Mouse (Mus musculus): ENCODE results near the gene Ano4. TPM values are rescaled to one million over a fixed set of nuclear protein-coding genes. Genes with fewer than 3 reads are reported as not detected.

Gene Ano4
- polyA plus RNA-seq (2015; fragmentation: Nextera tagmentation; extraction: Ambion mirVana), result 0.47 and 0.48 TPM in 2 replicates

DNA sequence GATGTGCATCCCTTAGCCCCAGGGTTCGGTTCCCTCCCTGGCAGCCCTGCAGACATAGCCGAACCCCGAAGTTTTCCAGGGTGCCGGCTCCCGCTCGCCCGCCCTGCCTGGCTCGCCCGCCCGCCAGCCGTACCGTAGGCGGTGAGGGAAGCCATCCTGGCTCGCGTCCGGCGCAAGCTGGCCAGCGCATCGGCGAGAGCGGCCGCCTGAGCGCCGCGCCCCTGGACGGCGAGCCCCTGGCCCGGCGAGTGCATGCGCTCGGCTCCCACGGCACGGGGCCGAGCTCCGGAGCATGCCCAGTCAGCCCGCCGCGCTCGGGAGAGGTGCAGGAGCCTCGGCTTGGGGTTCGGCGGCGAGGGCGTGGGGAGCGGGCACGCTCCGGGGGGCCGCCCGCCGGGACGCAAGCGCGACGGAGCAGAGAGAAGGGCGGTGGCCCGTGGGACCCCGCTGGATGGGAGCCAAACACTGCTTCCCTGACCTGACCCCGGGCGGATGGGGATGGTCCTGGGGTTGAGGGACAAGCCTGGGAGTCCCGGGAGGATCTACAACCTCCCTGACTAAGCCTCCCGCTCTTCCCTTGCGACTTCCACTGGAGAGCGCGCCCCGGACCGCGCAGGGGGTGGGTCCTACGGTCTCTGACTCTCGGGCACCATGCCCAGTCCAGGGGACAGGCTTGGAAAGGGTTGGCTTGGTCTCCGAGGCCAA is at the start of gene Ano4:
Gene Ano4, minus strand, starts transcription at position 272 of the 705 bp plus-strand sequence.
- Histone ChIP-seq H3K36me3 (no peaks in the 10 kb centered on the region), H3K27ac (no peak within 1 kb of the TSS), H3K4me3 (replicated peaks) (peak within 1 kb of the TSS; percentile 50), H3K9ac (peak within 1 kb of the TSS; percentile 50), H3K4me1 (replicated peaks) (peaks cover 3% of the 10 kb centered on the region; the same call in 1 of the 2 replicates), H3K27me3 (replicated peaks) (peaks cover 26% of the 10 kb centered on the region), H3K4me2 (replicated peaks) (peak within 1 kb of the TSS; percentile 97), H3K9me3 (no peaks in the 10 kb centered on the region)
- WGBS, result under 1% methylated on average over 70 of the region's 70 CpGs
- peak; percentile 76 for ATAC-seq

GRCm38 (mm10) chr10:89392687-89393086 is 48.1 kb upstream of the Ano4 start:
- Histone ChIP-seq H3K27ac (no peak overlapping the region), H3K9ac (no peak overlapping the region), H3K4me3 (replicated peaks) (no peak overlapping the region), H3K9me3 (no peaks in the 10 kb centered on the region), H3K27me3 (replicated peaks) (no peaks in the 10 kb centered on the region), H3K36me3 (no peaks in the 10 kb centered on the region), H3K4me1 (replicated peaks) (no peaks in the 10 kb centered on the region), H3K4me2 (replicated peaks) (no peak overlapping the region)
- WGBS, result 57% methylated on average over 4 of the region's 4 CpGs
- ATAC-seq, result no peak

DNA sequence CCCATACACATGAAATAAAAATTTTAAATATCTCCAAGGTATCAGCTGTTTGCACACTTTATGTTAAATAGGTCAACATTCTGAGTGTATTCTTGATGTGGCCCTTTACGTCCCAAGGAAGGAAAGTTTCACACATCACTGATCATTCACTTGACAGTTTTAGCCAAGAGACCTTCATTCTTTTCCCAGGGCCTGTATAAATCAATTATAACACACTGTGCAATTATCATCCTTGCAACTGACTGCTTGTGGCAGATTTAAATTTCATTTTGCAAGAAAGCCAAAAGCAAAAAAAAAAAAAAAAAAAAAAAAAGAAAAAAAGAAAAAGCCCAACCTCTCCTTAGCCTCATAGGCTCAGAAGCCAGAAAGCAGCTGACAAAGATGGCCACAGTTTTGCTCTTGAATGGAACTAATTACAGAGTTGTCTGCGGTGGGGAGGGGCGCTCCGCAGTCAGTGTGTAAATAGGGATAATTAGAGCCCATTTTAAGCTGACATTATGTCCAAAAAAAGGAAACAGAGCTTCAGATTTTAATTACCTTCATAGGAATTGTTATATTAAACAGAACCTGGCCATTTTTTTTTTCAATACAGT is 47.1 kb upstream of the Ano4 start:
- H3K4me1 ChIP-seq (replicated peaks), result no peaks in the 10 kb centered on the region
- H3K4me2 ChIP-seq (replicated peaks), result no peak overlapping the region
- H3K27ac ChIP-seq, result no peak overlapping the region
- 83% methylated on average over 4 of the region's 4 CpGs for WGBS
- no peaks in the 10 kb centered on the region for H3K27me3 ChIP-seq (replicated peaks)
- ATAC-seq, result no peak
- no peaks in the 10 kb centered on the region for H3K36me3 ChIP-seq
- H3K4me3 ChIP-seq (replicated peaks), result no peak overlapping the region
- no peak overlapping the region for H3K9ac ChIP-seq
- H3K9me3 ChIP-seq, result no peaks in the 10 kb centered on the region

DNA sequence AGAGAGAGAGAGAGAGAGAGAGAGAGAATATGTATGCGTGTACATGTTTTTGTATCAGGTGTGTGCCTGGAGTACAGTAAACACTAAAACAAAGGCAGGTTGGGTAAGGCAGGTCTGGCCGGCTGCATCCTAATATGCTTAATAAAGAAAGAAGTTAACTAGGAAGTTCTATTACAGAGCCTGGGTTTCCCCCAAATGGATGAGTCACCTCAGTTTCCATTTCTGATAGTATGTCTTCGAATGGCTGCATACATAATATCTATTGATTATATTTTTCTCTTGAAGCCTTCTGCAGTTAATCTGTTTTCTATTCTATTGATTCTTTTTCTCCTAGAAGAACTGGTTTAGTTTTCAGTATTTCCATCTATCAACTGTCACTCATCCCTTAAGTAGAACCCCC is 41.9 kb upstream of the Ano4 start:
- H3K9me3 ChIP-seq, result no peaks in the 10 kb centered on the region
- H3K4me1 ChIP-seq (replicated peaks), result no peaks in the 10 kb centered on the region
- H3K36me3 ChIP-seq, result no peaks in the 10 kb centered on the region
- no peak overlapping the region for H3K4me3 ChIP-seq (replicated peaks)
- no peak overlapping the region for H3K4me2 ChIP-seq (replicated peaks)
- no peak for ATAC-seq
- WGBS, result 86% methylated on average over 3 of the region's 3 CpGs
- no peaks in the 10 kb centered on the region for H3K27me3 ChIP-seq (replicated peaks)
- no peak overlapping the region for H3K27ac ChIP-seq
- H3K9ac ChIP-seq, result no peak overlapping the region

DNA sequence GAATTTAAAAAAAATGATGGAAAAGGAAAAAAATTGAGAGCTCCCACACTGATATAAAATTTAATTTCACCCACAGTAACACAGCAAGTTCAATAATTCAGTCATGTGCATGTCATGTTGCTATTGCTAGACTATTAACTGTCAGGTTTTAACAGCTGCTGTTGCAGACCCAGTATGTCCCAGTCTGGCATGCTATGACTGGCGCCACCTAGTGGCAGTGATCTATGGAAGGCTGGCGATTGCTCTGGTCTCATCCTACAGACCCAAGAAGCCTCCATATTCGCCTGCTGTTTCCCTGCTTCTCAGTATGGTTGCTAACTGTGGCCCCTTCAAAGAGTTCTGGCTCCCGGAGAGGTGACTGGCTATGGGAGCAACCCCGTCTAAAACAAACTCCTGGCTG is 38.9 kb upstream of the Ano4 start:
- Histone ChIP-seq H3K27ac (no peak overlapping the region), H3K27me3 (replicated peaks) (no peaks in the 10 kb centered on the region), H3K36me3 (no peaks in the 10 kb centered on the region), H3K4me3 (replicated peaks) (no peak overlapping the region), H3K9ac (no peak overlapping the region), H3K4me1 (replicated peaks) (no peaks in the 10 kb centered on the region), H3K9me3 (no peaks in the 10 kb centered on the region), H3K4me2 (replicated peaks) (no peak overlapping the region)
- 6% methylated on average over 5 of the region's 5 CpGs for WGBS
- peak; percentile 49; the same call in 1 of the 2 replicates for ATAC-seq

DNA sequence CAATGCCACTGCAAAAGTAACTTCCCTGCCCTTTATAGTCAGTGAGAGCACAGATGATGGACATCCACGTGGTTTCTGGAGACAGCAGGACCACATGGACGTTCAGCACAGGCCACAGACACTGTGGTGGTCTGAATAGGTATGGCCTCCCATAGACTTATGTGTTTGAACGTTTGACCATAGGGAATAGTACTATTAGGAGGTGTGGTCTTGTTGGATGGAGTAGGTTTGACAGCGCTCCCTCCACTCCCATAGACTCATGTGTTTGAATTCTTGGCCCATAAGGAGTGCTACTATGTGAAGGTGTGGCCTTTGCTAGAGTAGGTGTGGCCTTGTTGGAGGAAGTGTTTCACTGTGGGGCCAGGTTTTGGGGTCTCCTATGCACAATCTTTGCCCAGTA is 33.2 kb upstream of the Ano4 start:
- H3K4me3 ChIP-seq (replicated peaks), result no peak overlapping the region
- H3K36me3 ChIP-seq, result no peaks in the 10 kb centered on the region
- H3K27me3 ChIP-seq (replicated peaks), result no peaks in the 10 kb centered on the region
- no peak overlapping the region for H3K27ac ChIP-seq
- 73% methylated on average over 4 of the region's 4 CpGs for WGBS
- no peak overlapping the region for H3K9ac ChIP-seq
- no peaks in the 10 kb centered on the region for H3K4me1 ChIP-seq (replicated peaks)
- no peaks in the 10 kb centered on the region for H3K9me3 ChIP-seq
- no peak for ATAC-seq
- no peak overlapping the region for H3K4me2 ChIP-seq (replicated peaks)

DNA sequence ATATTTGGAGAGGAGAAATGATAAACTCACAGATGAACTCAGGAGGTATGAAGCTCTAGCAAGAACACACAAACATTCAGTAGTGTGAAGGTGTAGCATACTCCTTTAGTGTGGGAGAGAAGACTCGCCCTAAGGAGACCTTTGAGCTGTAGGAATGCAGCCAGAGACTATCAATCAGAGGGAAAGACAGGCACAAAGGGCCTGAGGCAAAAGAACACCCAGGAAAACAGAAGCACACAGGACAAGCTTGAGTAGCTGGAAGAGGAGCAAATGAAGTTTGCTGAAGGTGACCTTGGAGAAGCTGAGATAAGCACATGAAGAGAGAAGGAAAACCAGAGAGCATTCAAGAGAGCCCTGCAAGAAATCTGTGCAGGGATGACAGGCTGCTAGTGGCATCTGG is 25.5 kb upstream of the Ano4 start:
- H3K4me3 ChIP-seq (replicated peaks), result no peak overlapping the region
- no peak overlapping the region for H3K9ac ChIP-seq
- WGBS, result 21% methylated on average over 1 of the region's 1 CpGs
- no peaks in the 10 kb centered on the region for H3K36me3 ChIP-seq
- no peaks in the 10 kb centered on the region for H3K4me1 ChIP-seq (replicated peaks)
- no peak for ATAC-seq
- no peak overlapping the region for H3K27ac ChIP-seq
- no peaks in the 10 kb centered on the region for H3K9me3 ChIP-seq
- no peak overlapping the region for H3K4me2 ChIP-seq (replicated peaks)
- H3K27me3 ChIP-seq (replicated peaks), result no peaks in the 10 kb centered on the region

DNA sequence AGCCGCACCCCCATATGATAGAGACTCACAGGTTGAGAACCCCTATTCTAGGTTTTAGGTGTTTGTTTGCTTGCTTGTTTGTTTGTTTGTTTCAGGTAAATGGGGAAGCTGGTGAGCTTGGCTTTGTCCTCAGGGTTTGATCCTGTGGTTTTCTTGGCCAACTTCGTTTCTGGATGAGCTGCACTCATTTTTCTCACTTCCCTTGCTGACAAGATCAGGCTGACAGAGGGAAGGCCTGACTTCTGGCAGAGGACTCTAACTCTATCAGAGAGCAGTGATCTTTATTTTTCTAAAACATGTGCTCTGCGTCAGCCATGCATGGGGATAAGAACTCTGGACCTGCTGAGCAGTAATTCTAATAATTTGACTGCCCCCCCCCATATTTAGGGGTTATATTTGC is 14.4 kb upstream of the Ano4 start:
- H3K9me3 ChIP-seq, result no peaks in the 10 kb centered on the region
- no peaks in the 10 kb centered on the region for H3K36me3 ChIP-seq
- H3K27me3 ChIP-seq (replicated peaks), result no peaks in the 10 kb centered on the region
- ATAC-seq, result no peak
- 73% methylated on average over 3 of the region's 3 CpGs for WGBS
- no peaks in the 10 kb centered on the region for H3K4me1 ChIP-seq (replicated peaks)
- no peak overlapping the region for H3K9ac ChIP-seq
- H3K4me2 ChIP-seq (replicated peaks), result no peak overlapping the region
- no peak overlapping the region for H3K27ac ChIP-seq
- no peak overlapping the region for H3K4me3 ChIP-seq (replicated peaks)

GRCm38 (mm10) chr10:89354639-89355038 is 10.1 kb upstream of the Ano4 start:
- H3K27ac ChIP-seq, result no peak overlapping the region
- 83% methylated on average over 2 of the region's 2 CpGs for WGBS
- no peak for ATAC-seq
- H3K9me3 ChIP-seq, result no peaks in the 10 kb centered on the region
- no peak overlapping the region for H3K4me2 ChIP-seq (replicated peaks)
- H3K27me3 ChIP-seq (replicated peaks), result no peaks in the 10 kb centered on the region
- H3K4me1 ChIP-seq (replicated peaks), result no peaks in the 10 kb centered on the region
- no peaks in the 10 kb centered on the region for H3K36me3 ChIP-seq
- no peak overlapping the region for H3K9ac ChIP-seq
- H3K4me3 ChIP-seq (replicated peaks), result no peak overlapping the region

GRCm38 (mm10) chr10:89351416-89351815 is 6.9 kb upstream of the Ano4 start:
- H3K4me2 ChIP-seq (replicated peaks), result no peak overlapping the region
- no peaks in the 10 kb centered on the region for H3K9me3 ChIP-seq
- H3K4me1 ChIP-seq (replicated peaks), result no peaks in the 10 kb centered on the region
- H3K9ac ChIP-seq, result no peak overlapping the region
- ATAC-seq, result no peak
- H3K27ac ChIP-seq, result no peak overlapping the region
- 80% methylated on average over 11 of the region's 11 CpGs for WGBS
- H3K4me3 ChIP-seq (replicated peaks), result no peak overlapping the region
- H3K27me3 ChIP-seq (replicated peaks), result peaks cover 3% of the 10 kb centered on the region
- no peaks in the 10 kb centered on the region for H3K36me3 ChIP-seq

- WGBS, result 66% methylated on average over 6 of the region's 6 CpGs
- no peak for ATAC-seq
Observed at GRCm38 (mm10) chr10:89345606-89346005, 1.0 kb upstream of the Ano4 start.

GRCm38 (mm10) chr10:89345196-89345533 is 603 bp upstream of the Ano4 start:
- Histone ChIP-seq H3K9ac (no peak overlapping the region), H3K27ac (no peak overlapping the region), H3K36me3 (no peaks in the 10 kb centered on the region), H3K4me2 (replicated peaks) (peak overlapping the region; percentile 97), H3K4me1 (replicated peaks) (peaks cover 3% of the 10 kb centered on the region; the same call in 1 of the 2 replicates), H3K27me3 (replicated peaks) (peaks cover 26% of the 10 kb centered on the region), H3K9me3 (no peaks in the 10 kb centered on the region), H3K4me3 (replicated peaks) (peak overlapping the region; percentile 50)
- ATAC-seq, result 0 out of 2 replicates have a peak, but pooled peaks have one; percentile 4
- WGBS, result 47% methylated on average over 4 of the region's 4 CpGs

More at GRCm38 (mm10) chr10:89345606-89346005, 1.0 kb upstream of the Ano4 start:
- no peak overlapping the region for H3K9ac ChIP-seq
- peaks cover 3% of the 10 kb centered on the region; the same call in 1 of the 2 replicates for H3K4me1 ChIP-seq (replicated peaks)
- 0 out of 2 replicates have a peak overlapping the region, but pooled peaks have one; percentile 97 for H3K4me2 ChIP-seq (replicated peaks)
- H3K4me3 ChIP-seq (replicated peaks), result no peak overlapping the region
- no peaks in the 10 kb centered on the region for H3K9me3 ChIP-seq
- peaks cover 26% of the 10 kb centered on the region for H3K27me3 ChIP-seq (replicated peaks)
- H3K36me3 ChIP-seq, result no peaks in the 10 kb centered on the region
- no peak overlapping the region for H3K27ac ChIP-seq

GRCm38 (mm10) chr10:89344132-89344490 is 451 bp downstream of the Ano4 start:
- Histone ChIP-seq H3K4me3 (replicated peaks) (peak overlapping the region; percentile 50), H3K4me2 (replicated peaks) (peak overlapping the region; percentile 97), H3K36me3 (no peaks in the 10 kb centered on the region), H3K4me1 (replicated peaks) (peaks cover 3% of the 10 kb centered on the region; the same call in 1 of the 2 replicates), H3K27me3 (replicated peaks) (peaks cover 26% of the 10 kb centered on the region), H3K9me3 (no peaks in the 10 kb centered on the region), H3K9ac (peak overlapping the region; percentile 50; the same call in 1 of the 2 replicates), H3K27ac (no peak overlapping the region)
- ATAC-seq, result no peak
- 13% methylated on average over 4 of the region's 4 CpGs for whole genome bisulfite sequencing
